Mouse (Mus musculus): ENCODE data around the gene Spata13.

GRCm38 (mm10) chr14:60682361-60683023 is 48.7 kb downstream of the Spata13 start:
- TF ChIP-seq TCF12 (IDR thresholded peaks at IDR 0.05; ENCODE audit: low read depth, low read length) (no peak), CTCF (IDR thresholded peaks at IDR 0.05 in 2 of 3, conservative IDR thresholded peaks at IDR 0.05 in 1 of 3; ENCODE audit: control insufficient read depth in 1 of 3, insufficient read depth in 1 of 3, low read depth in 2 of 3, low read length in 3 of 3, poor library complexity in 1 of 3, severe bottlenecking in 1 of 3) (no peak), USF1 (IDR thresholded peaks at IDR 0.05; ENCODE audit: low read depth, low read length) (no peak), EP300 (IDR thresholded peaks at IDR 0.05; ENCODE audit: low read depth in 1 of 2, low read length in 2 of 2) (peak; percentile 63 to 69), SMC3 (IDR thresholded peaks at IDR 0.05; ENCODE audit: low read depth, low read length) (no peak), TAL1 (IDR thresholded peaks at IDR 0.05; ENCODE audit: low read length) (no peak)

All from MEL (cell line).